Mouse (Mus musculus): Measurements from ENCODE around the gene Ndufv2.

Ndufv2 gene

DNA sequence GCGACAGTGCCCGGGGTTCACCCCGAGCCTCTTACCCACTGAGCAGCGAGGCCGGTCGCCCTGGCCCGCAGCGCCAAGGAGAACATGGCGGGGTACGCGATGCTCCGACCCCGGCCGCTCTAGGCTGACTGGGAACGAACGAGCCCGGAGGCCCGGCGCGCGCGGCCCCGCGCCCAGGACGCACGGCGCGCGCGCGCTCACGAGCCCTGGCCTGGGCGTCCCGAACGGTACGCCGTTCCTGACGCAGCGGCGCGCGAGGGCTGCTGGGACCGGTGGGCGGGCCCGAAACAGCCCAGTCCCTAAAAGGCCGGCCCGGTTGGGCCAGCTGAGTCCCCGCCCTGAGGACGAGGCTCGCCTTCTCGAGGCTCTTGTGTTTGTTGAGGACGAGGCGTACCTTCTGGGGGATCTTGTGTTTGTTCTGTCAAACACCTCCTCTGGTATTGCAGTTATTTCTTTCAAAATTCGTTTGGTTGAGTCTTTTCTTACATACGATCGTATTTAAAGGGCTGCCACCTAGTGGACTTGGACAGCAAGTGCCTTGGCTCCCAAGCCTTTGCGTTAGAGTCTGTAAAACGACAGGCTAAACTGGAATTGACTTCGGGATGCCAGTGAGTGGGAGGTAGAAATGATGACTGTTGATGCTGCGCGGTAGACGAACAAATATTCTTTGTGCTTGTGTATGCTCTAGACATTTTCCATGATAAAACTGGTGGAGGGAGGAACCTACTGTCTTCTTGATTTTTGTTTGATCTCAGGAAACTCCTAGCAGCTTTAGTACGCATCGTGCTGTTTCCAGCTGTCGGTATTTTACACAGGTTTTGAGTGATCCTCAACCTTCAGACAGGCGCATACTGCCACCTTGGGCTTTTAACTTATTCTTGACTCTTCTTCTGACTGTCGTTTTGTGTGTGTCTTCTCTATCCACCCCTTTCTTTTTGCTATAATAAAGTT, at the start of gene Ndufv2:
Ndufv2 (minus strand) TSS at position 180 of the 951 bp plus-strand sequence.
- DNase-seq (ENCODE audit: low read depth, low spot score): peak; percentile 94

DNA sequence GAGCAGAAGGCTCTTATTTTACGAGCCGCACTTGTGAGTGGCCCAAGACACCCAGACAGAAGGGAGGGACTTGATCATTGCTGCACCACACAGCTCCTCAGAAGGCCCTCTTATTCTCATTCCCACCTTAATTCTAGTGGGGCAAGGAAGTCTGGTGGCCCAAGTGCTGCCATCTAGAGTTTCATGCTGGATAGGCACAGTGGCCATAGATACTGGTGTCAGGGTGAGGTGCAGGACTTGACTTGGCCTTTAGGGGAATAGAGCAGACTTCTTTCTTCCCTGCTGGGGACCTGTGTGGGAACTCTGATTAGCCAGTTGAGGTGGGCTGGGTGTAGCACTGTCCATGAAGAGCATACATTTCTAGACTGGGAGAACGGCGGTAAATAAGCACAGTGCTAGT, 29.9 kb upstream of the Ndufv2 start:
- DNase-seq (ENCODE audit: low read depth, low spot score): no peak

DNA sequence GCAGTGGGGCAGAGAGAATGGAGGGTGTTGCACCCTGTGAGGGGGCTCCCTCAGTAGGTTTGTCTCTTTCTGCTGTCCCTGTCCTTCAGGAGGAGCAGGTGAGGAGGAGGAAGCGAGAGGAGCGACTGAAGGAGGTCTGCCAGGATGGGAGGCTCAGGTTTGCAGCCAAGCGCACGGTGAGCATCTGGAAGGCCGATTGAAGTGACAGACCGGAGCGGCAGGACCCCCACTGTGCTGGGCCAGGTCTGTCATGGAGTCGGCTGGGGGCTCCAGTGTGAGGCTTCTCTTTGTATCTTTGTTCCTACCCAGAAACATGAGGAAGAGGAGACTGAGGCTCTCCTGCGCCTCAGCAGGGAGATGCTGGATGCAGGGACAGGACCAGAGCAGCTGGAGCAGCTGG, 29.0 kb upstream of the Ndufv2 start:
- no peak for DNase-seq (ENCODE audit: low read depth, low spot score)

DNA sequence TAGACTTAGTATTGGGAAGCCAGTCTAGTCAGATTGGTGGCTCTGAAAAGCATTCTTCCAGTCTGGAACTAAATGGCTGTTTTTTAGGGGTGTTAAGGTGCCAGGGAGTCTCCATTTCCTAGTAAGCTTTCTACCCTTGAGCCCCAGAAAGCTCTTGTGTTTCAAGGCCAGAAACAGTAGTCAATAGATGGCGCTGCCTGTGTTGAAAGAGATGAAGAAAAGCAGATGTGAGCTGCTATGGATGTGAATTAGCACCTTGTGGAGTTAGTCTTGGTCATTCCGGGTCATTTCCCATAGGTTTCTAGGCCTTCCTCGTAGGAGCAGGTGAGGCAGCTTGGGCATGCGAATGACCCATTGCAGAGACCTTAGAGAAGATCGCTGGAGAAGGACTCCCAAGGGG, 23.9 kb upstream of the Ndufv2 start:
- DNase-seq (ENCODE audit: low read depth, low spot score): no peak

DNA sequence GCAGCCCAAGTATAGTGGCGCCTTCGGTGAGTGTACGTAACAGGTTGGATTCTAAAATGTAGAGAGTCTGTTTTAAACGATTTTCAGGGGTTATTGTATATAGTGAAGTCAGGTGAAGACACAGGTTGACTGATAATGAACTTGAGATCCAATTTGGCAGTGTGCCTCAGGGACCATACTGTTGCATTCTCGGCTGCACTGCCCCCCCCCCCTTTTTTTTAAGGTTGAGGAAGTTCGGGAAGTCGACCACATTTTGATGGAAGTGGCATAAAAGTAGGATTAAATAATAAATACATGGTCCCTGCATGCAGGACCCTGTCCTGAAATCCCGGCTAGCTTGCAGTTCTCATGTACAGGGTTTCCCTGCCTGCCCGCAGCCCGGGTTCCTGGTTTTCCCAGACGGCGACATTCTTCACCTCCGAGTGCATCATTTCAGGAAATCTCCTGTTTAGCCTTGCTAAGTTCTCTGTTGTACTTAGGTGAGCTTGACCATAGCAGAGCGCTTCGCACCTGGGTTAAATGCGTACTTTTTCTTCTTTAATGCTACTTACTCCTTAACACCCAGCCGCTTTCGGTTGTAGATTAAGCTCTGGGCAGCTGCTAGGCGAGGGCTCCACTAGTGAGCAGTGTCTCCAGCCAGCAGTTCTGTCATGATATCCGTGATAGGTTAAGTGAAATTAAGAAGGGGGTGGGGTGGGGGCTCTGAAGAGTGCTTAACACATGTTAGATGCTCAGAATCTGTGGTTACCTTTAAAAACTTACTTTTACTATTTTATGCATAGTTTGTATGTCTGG, 22.7 kb upstream of the Ndufv2 start:
- DNase-seq (ENCODE audit: low read depth, low spot score): no peak

DNA sequence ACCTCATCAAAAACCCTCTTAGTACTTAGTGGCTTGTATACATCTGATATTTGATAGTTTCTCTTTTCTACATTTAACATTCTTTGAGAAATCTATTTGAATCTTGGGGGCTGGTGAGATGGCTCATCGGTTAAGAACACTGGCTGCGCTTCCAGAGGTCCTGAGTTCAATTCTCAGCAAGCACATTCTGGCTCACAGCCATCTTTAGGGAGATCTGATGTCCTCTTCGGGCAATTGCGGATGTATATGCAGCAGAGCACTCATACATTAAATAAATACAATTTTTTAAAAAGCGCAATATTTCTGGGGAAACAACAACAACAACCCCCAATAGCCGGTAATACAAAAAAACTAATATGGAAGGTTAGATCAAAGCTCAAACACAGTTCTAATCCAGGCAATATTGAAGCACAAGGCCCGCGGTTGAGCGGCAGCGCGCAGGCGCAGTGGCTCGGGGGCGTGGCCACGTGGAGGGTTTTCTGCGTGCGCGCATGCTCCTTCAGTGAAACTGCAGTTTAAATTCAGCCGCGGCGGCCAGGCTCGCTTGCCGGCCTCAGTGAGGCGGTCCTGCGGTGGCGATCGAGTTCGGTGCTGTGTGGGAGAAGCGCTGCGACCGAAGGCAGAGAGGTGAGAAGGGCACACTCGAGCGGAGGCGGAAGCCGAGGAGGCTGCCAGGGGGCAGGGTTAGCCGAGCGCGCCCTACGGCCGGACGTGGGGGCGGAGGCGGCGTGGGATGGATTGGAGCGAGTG, 21.9 kb upstream of the Ndufv2 start, which contains the start of gene Ddx11:
Ddx11 (plus strand) TSS at position 455 of the 750 bp plus-strand sequence.
- peak; percentile 86 for DNase-seq (ENCODE audit: low read depth, low spot score)

DNA sequence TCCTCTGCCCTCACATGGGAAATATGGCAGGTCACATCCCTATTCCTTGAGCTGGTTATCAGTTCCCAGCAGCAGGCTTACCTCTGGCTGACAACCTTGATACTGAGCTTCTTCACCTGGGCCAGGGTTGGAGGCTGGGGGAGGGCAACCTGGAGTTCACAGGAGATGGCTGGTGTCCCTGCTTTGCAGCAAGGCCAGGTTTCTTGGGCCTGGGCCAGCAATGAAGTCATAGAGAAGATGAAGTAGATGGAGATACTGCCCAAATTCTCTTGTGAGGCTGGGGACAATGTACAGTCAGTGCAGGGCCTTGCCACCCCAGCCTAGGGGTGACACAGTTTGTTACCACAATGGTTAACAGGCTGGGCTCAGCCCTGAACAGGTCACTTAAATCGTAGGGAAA, 19.3 kb upstream of the Ndufv2 start:
- no peak for DNase-seq (ENCODE audit: low read depth, low spot score)

DNA sequence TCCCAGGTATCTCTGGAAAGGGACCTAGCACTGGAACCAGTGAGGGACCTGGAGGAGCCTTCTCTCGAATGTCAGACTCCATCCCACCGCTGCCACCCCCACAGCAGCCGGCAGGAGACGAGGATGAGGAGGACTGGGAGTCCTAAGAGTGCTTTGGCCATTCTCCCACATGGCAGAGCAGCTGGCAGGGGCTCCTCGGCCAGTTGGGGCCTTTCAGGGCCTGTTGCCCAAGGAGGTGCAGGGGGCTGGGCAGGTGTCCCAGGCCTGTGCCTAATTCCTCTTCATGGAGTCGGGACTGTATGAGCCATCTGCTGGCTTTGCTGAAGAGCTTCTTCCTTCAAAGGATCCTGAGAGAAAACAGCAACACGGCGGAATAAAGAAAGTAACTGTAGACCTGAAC, 17.6 kb upstream of the Ndufv2 start:
- DNase-seq (ENCODE audit: low read depth, low spot score): no peak

DNA sequence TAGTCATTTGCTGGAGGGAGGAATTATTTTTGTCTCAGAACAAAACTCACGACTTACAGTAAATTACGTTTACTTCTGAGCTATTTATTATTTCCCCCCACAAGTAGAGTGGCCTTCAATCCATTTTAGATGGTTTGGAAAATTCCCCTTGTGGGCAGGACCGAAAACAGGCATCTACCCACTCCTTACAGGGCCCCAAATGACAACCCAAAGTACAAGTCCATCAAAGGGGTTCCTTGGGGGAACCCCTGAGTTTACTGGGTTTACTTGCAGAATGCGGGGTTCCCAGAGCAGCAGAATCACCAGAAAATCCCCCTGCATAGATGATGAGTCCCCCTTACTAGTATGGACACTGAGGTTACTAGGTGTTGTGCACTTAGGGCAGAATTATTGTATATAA, 10.8 kb upstream of the Ndufv2 start:
- no peak for DNase-seq (ENCODE audit: low read depth, low spot score)

DNA sequence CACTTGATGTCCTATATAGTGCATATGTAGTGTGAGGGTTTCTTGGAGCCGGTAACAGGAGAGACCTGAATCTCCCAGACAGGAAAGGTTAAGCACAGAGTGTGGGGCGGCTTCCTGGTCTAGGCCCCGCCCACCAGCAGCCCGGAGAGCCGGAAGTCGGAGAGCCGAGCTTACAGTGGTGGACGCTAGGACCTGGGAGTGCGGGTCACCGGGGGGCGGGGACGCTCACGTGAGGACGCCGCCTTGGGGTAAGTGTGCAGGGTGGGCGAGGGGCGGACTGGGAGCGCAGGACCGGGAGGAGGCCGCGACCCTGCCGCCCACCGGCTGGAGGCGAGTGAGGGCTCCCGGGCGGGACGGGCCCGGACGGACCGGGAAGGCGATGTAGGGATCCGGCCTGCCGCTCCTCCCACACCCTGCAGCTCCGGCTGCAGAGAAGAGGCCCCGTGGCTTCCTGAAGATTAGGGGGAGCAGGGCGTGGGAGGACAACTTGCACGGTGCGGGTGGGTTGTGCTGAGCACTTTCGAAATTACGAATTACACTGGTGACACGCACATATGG, 10.1 kb upstream of the Ndufv2 start, which contains the start of gene Washc1:
Washc1 (plus strand) TSS at position 144 of the 558 bp plus-strand sequence.
- peak; percentile 85 for DNase-seq (ENCODE audit: low read depth, low spot score)

DNA sequence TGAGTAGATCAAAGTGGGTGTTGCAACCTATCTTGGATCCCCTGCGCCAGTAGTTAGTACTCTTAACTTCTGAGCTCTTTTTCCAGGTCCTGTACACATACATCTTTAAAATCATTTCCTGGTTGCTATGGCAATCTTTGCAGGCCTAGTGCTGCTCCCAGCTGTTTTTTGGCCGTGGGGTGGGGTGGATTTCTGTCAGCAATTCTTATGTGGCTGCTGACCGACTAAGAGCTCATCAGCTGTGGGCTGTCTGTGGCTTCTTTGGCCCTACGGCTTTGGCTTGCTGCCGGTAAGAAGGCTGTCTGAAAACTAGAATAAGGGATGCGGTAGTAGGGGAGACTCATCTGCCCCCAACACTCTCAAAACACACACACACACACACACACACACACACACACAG, 9.4 kb upstream of the Ndufv2 start:
- DNase-seq (ENCODE audit: low read depth, low spot score): peak; percentile 24

DNA sequence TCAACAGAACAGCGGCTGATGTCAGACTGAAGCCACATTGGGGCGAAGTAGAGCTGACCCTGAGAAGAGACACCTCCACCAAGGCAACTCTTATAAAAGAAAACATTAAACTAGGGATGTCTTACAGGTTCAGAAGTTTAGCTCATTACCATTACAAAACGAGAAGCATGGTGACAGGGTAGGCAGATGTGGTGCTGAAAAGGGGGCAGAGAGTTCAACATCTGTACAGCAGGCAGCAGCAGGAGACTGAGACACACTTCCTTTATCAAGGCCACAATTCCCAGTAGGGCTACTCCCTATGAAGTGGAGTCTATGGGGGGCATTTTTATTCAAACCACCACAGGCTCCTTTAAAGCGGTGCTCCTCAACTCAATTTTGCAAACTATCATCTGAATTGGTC, 6.8 kb upstream of the Ndufv2 start:
- no peak for DNase-seq (ENCODE audit: low read depth, low spot score)

DNA sequence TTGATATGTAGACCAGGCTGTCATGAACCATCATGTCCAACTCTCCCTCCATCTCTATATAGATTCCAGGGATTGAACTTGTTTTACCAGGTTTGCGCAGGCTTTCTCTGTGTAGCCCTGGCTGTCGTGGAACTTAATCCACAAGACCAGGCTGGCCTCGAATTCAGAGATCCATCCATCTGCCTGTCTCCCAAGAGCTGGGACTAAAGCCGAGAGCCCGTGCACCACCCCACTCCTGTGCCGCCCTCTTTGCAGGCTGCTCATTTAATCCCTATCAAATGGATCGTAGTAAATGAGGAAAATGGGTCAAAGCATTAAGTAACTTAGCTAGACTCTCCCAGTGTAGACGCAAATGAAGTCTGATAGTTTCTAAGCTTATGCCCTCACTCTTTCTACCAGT, 6.1 kb upstream of the Ndufv2 start:
- no peak for DNase-seq (ENCODE audit: low read depth, low spot score)

DNA sequence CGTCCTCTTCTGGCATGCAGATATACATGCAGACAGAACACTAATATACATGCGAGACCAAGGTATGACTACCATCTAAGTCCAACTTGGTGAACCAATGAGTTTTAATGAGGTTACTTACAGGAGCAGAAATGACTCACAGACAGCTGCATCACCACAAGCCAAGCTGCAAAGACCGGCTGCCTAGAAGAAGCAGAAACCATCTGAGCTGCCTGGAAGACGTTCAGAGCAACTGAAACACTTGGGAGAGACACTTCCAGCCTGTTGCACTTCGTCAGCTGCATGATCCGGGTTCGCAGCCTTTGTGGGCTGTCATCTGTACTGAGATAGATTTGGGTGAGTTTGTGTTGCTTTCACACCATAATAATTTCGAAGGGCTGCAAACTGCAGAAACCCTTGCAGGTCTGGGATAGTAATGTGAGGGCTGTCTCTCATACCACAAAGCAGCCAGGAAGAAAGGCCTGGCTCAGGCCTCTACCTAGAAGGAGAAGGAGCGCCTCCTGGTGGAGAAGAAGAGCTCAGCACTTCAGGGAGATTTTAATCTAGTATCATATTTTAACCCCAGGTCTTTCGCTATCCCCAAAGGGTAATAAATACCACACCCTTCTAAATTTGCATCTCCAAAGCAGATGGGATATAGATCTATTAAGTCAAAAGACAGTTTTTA, 5.4 kb upstream of the Ndufv2 start:
- DNase-seq (ENCODE audit: low read depth, low spot score): peak; percentile 54

DNA sequence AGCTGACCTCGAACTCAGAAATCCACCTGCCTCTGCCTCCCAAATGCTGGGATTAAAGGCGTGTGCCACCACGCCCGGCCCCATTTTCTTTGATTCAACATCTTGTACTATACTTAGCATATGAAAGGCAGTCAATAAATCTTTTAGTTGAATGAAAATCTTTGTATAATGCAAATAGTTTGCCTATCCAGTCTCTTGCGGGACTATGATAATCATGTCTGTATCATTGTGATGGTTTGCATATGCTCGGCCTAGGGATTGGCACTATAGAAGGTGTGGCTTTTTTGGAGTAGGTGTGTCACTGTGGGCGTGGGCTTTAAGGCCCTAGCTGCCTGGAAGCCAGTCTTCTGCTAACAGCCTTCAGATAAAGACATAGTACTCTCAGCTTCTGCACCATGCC, 2.7 kb upstream of the Ndufv2 start:
- no peak for DNase-seq (ENCODE audit: low read depth, low spot score)

DNA sequence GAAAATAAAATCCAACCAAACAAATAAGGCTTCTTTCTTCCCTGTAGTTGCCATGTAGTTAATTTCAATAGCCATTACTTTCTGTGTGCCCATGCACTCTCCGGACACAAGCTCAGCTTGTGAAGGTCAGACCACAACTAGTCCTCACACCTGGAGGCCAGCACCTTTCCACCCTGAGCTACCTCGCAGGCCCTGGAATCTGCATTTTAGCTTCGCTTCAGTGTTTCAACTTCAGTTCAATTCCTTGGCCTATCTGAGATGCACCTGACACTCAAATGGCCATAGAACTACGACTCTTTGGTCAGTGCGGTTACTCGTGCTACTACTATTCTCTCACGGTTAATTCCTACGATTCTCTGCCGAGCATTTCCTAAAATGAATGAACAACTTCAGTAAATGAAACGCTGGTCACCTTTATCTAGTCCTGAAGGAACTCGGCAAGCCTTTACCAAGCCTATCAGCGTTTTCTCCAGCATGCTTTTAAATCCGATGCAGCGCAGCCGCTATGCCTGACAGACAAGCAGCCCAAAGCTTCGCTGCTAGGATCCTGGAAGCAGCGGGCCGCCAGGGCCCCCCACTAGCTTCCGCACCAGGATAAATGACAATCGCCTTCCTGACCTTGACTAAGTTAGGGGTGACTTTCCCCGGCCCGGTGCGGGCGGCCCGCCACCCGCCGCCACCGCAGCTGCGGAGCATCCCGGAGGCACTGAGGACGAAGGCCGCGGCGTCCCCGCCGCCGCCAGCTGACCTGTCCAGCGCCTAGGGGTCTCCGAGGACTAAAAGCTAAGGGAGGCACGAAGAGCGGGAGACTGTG, 586 bp downstream of the Ndufv2 start:
- DNase-seq (ENCODE audit: low read depth, low spot score): no peak

DNA sequence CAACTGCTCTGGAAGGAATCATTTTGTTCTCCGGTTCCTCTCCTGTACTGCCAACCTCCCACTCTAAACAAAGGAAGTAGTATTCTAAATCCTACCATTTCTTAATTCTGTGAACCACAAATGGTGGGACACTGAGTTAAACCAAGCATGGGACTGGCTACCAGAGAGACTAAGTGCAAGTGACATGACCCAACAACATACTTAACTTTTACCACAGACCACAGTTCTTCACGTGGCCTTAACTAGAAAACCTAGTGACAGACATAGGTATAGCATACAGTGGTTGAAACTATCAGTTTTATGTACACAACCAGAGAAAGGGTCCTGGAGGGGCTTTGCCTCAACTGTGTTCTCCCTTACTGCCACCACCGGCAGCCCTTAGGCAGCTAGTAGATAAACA, 8.7 kb downstream of the Ndufv2 start:
- DNase-seq (ENCODE audit: low read depth, low spot score): no peak

DNA sequence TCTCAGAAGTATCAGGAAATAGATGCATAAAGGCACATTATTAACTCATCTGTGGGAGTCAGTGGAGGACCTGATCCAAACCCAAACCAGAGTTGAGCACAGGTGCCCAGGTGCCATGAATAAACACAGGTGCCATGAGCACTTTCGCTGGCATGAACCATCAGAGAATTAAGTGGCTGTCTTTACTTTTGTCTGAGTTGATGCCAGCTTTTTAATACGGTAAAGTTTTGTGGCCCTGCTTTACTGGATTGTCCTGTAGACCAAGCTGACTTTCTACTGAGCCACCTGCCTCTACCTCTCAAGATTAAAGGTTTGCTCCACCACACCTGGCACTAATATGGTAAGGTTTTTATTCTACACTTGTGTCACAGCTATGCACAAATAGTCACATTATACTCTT, 9.3 kb downstream of the Ndufv2 start:
- no peak for DNase-seq (ENCODE audit: low read depth, low spot score)

DNA sequence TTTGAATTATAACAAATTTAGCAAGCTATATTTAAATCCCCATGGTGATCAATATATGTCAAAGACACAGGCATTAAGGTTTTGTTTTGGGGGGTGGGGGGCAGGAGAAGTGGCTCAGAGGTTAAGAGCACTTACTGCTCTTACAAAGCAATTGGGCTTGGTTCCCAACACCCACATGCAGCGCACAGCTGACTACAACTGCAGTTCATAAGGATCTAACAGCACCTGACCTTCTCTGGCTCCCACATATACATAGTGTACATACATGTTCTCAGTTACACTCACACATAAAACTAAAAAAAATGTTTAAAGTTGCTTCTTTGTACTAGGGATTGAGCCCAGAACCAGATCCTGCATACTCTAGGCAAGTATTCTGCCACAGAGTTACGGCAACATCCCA, 10.0 kb downstream of the Ndufv2 start:
- DNase-seq (ENCODE audit: low read depth, low spot score): no peak

DNA sequence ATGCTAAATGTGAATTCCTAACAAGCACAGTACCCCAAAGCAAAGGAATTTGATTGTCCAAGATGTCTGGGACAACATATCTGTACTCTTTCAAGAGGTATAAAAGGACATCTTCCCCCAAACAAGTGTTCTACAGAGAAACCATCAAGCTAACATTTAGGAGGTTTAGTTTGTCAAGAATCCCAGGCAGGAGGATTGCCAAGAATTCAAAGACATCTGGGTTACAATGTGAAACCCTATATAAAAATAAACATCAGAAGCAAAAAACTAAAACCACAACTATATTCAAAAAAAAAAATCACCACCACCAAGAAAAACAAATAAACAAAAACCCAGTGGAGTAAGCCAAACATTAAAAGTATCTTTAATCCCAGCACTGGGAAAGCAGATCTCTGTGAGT, 11.1 kb downstream of the Ndufv2 start:
- DNase-seq (ENCODE audit: low read depth, low spot score): no peak

Measured in skeletal muscle tissue, adult 2 months (tissue).